Mouse (Mus musculus): ENCODE measurements at regions not wholly inside any gene's neighbourhood (a gene's known extent, or its start where the extent isn't known, plus 50 kb on each side); places are given as distances from the start of the nearest gene placed in this dataset.

DNA sequence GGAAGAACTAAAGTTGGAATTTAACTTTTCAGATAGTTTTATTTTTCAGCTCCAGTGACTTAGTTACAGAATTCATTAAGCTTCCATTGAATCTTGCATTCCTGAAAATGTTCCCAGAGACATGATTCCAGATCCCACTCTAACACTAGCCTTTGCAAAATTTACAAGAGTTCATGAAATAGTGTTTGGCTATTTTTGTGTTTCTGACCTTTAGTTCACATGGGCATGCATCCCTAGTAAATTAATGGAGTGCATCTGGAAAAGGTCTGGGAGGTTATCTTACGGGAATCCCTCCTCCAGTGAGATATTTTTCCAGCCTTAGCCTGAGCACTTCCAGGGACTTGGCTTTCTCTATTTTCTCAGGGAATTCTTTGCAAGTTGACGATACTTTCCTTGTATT is 669.8 kb downstream of the Bckdhb start:
- no peaks in the 10 kb centered on the region for H3K4me1 ChIP-seq (ENCODE audit: insufficient read depth)
- TF ChIP-seq CTCF (IDR thresholded peaks at IDR 0.05; ENCODE audit: low read depth), result no peak
- no peak overlapping the region for H3K9ac ChIP-seq
- no peaks in the 10 kb centered on the region for H3K27me3 ChIP-seq (ENCODE audit: insufficient read depth, low read length)
- WGBS, result 73% methylated on average over 2 of the region's 2 CpGs
- H3K27ac ChIP-seq (ENCODE audit: low read depth), result no peak overlapping the region
- H3K9me3 ChIP-seq (ENCODE audit: low read depth, low read length), result no peaks in the 10 kb centered on the region
- H3K36me3 ChIP-seq (ENCODE audit: insufficient read depth), result no peaks in the 10 kb centered on the region
- no peak for ATAC-seq (ENCODE audit: insufficient read depth)
- H3K4me3 ChIP-seq (ENCODE audit: low read depth, low read length), result no peak overlapping the region
- DNase-seq, result no peak
- H3K4me2 ChIP-seq, result no peak overlapping the region
